8 mouse cellular contexts compared by ENCODE assay signal in the genomic region with DNA sequence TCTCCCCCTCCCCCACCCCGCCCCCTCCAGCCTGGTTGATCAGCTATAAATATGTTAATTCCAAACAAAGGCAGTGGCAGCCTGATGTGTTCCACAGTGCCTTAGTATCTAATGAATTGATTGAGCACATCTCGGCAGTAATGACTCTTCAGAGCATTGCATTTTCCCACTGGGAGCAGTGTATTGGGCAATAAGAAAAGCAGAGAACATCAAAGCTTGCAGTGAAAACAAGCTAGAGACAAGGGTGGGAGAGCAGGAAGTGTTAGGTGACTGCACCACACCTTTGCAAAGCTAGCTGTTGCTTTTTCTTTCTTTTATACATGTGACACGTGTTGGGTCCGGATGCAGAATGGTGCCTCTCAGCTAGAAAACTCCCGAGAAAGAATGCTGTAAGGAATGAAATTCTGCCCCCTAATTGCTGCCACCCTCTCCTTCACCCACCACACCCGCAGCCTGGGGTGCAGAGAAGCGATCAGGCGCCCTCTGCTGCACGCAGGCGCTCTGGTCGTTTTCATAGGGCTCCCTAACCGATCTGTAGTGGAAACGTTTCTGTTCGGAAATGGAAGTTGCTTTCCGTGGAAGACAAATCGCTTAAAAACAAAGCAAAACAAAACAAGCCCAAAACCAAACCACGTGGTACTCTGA. TPM values are rescaled to one million over a fixed set of nuclear protein-coding genes. Genes with fewer than 3 reads are reported as not detected.
A peak's percentile ranks its signal among the peaks of the same experiment; 100 is the strongest.
DNase-seq lines count a peak whose midpoint lies in the region; ATAC-seq and TF ChIP-seq lines count a peak whose summit lies in the region.

No protein-coding gene starts in this region.

- no peaks in the 10 kb centered on the region for H3K27me3 ChIP-seq in heart, adult 2 months (ENCODE audit: control insufficient read depth, insufficient read depth, low read length)
- H3K27me3 ChIP-seq in intestine, embryonic 14.5 days (replicated peaks; ENCODE audit: control insufficient read depth, insufficient read depth, low read length): no peaks in the 10 kb centered on the region
- no peaks in the 10 kb centered on the region for H3K27me3 ChIP-seq in limb, embryonic 15.5 days
- H3K27me3 ChIP-seq in myocyte (ENCODE audit: control insufficient read depth, insufficient read depth, insufficient read length): no peaks in the 10 kb centered on the region

- H3K36me3 ChIP-seq in heart, adult 2 months (ENCODE audit: control insufficient read depth, insufficient read depth, low read length): no peaks in the 10 kb centered on the region
- no peaks in the 10 kb centered on the region for H3K36me3 ChIP-seq in intestine, embryonic 14.5 days (ENCODE audit: control insufficient read depth, insufficient read depth, low read length)
- H3K36me3 ChIP-seq in limb, embryonic 15.5 days: no peaks in the 10 kb centered on the region
- H3K36me3 ChIP-seq in myocyte (ENCODE audit: control insufficient read depth, insufficient read depth): no peaks in the 10 kb centered on the region

- H3K9me3 ChIP-seq in intestine, embryonic 14.5 days (ENCODE audit: control insufficient read depth, low read length): no peaks in the 10 kb centered on the region
- no peaks in the 10 kb centered on the region for H3K9me3 ChIP-seq in limb, embryonic 15.5 days

- H3K27ac ChIP-seq in heart, adult 2 months: no peak overlapping the region
- no peak overlapping the region for H3K27ac ChIP-seq in embryonic fibroblast, embryonic 13.5 days (ENCODE audit: insufficient read depth, low read length)
- H3K27ac ChIP-seq in intestine, embryonic 14.5 days (ENCODE audit: low read depth): no peak overlapping the region
- H3K27ac ChIP-seq in limb, embryonic 15.5 days: no peak overlapping the region

- H3K4me1 ChIP-seq in heart, adult 2 months (ENCODE audit: control insufficient read depth, insufficient read depth, low read length): no peaks in the 10 kb centered on the region
- no peaks in the 10 kb centered on the region for H3K4me1 ChIP-seq in embryonic fibroblast, embryonic 13.5 days (ENCODE audit: control insufficient read depth, insufficient read depth, low read length)
- H3K4me1 ChIP-seq in intestine, embryonic 14.5 days (replicated peaks; ENCODE audit: control insufficient read depth, insufficient read depth, low read length): peaks cover 2% of the 10 kb centered on the region; the same call in 1 of the 2 replicates
- H3K4me1 ChIP-seq in limb, embryonic 15.5 days: peaks cover 11% of the 10 kb centered on the region; the same call in 1 of the 2 replicates

- TF ChIP-seq EP300 in heart, adult 2 months (IDR thresholded peaks at IDR 0.05; ENCODE audit: insufficient read depth, low read depth, low read length): no peak

- TF ChIP-seq POLR2A in heart, adult 2 months (IDR thresholded peaks at IDR 0.05; ENCODE audit: insufficient read depth, low read depth, low read length): no peak
- no peak for TF ChIP-seq POLR2A in embryonic fibroblast, embryonic 13.5 days (IDR thresholded peaks at IDR 0.05; ENCODE audit: low read depth, low read length)
- TF ChIP-seq POLR2A in myocyte (IDR thresholded peaks at IDR 0.05; ENCODE audit: insufficient read length, low read depth): no peak

- H3K4me2 ChIP-seq in intestine, embryonic 14.5 days (ENCODE audit: low read length): peak overlapping the region; percentile 39
- peak overlapping the region; percentile 39 for H3K4me2 ChIP-seq in limb, embryonic 15.5 days
- peak overlapping the region; percentile 48 for H3K4me2 ChIP-seq in myocyte (ENCODE audit: low read depth)

- no peak overlapping the region for H3ac ChIP-seq in myocyte (ENCODE audit: control insufficient read depth, insufficient read length)

- peak; percentile 63 for TF ChIP-seq CTCF in heart, adult 2 months (IDR thresholded peaks at IDR 0.05)
- TF ChIP-seq CTCF in embryonic fibroblast, embryonic 13.5 days (IDR thresholded peaks at IDR 0.05; ENCODE audit: borderline replicate concordance, insufficient read depth, low read length): peak; percentile 66

- H3K79me2 ChIP-seq in heart, adult 2 months (replicated peaks; ENCODE audit: control insufficient read depth, insufficient read depth, low read length): no peaks in the 10 kb centered on the region
- H3K79me2 ChIP-seq in myocyte (ENCODE audit: control insufficient read depth, insufficient read depth): no peaks in the 10 kb centered on the region

- WGBS in heart, adult 2 months: 9% methylated on average over 17 of the region's 17 CpGs
- WGBS in intestine, embryonic 14.5 days: 7% methylated on average over 17 of the region's 17 CpGs
- WGBS in limb, embryonic 15.5 days: 6% methylated on average over 17 of the region's 17 CpGs

- peak; percentile 65; the same call in 1 of the 2 replicates for ATAC-seq in intestine, embryonic 14.5 days (replicated peaks; ENCODE audit: low FRiP score, low TSS enrichment, low read depth)
- no peak for ATAC-seq in limb, embryonic 15.5 days (ENCODE audit: insufficient number of reproducible peaks, low FRiP score, low TSS enrichment, low read depth)

- intact Hi-C loops in heart, adult 2 months (cut with DNase I): loop anchor here (1.0 kb wide), 1 partner anchor 100 kb away; no protein-coding TSS in a partner anchor
- intact Hi-C loops in heart, postnatal 25 days (cut with DNase I): loop anchor here (2.0 kb wide), 1 partner anchor 100 kb away; no protein-coding TSS in a partner anchor

- H3K9ac ChIP-seq in heart, adult 2 months (ENCODE audit: low read depth, low read length): no peak overlapping the region
- no peak overlapping the region for H3K9ac ChIP-seq in intestine, embryonic 14.5 days (ENCODE audit: low read length)
- H3K9ac ChIP-seq in limb, embryonic 15.5 days: no peak overlapping the region

- H3K4me3 ChIP-seq in heart, adult 2 months: no peak overlapping the region
- H3K4me3 ChIP-seq in embryonic fibroblast, embryonic 13.5 days (ENCODE audit: insufficient read depth, low read length): 0 out of 2 replicates have a peak overlapping the region, but pooled peaks have one; percentile 8
- 0 out of 2 replicates have a peak overlapping the region, but pooled peaks have one; percentile 12 for H3K4me3 ChIP-seq in intestine, embryonic 14.5 days (ENCODE audit: low read depth, low read length)
- peak overlapping the region; percentile 22 for H3K4me3 ChIP-seq in limb, embryonic 15.5 days
- H3K4me3 ChIP-seq in myocyte: no peak overlapping the region

- peak in 1 of 2 experiments; percentile 7 for DNase-seq in heart, adult 2 months
- no peak for DNase-seq in heart, postnatal 25 days (ENCODE audit: low spot score)
- DNase-seq in Muller cell, postnatal 12 days (ENCODE audit: inconsistent ontology term): peak; percentile 34
- DNase-seq in intestine, embryonic 14.5 days (ENCODE audit: low spot score): peak; percentile 66
- peak; percentile 41 to 46 for DNase-seq in thymus, postnatal 36 days

TF ChIP-seq in myocyte, 11 proteins besides CTCF, POLR2A, EP300 and RAD21:
- no peak for TF ChIP-seq USF1 (IDR thresholded peaks at IDR 0.05; ENCODE audit: low read depth)

RNA-seq across cellular contexts. Expression of a gene that starts 38.8 kb away (rescaled TPM):
- total RNA-seq in heart, adult 2 months (2021): not detected
- polyA plus RNA-seq in heart, adult 2 months (2012; rRNA removed): 0.03 and 0.06 TPM in 2 replicates
- total RNA-seq in heart, postnatal 25 days (2021): under 1 TPM in 1 of 2 experiments, not detected in 1; 0.17 TPM
- not detected in 2 replicates for polyA plus RNA-seq in embryonic fibroblast, embryonic 13.5 days (2011; ENCODE audit: insufficient read length, low read depth, missing spikeins)
- polyA plus RNA-seq in intestine, embryonic 14.5 days (2014; fragmentation: Nextera tagmentation; extraction: Ambion mirVana): 0.11 and 0.30 TPM in 2 replicates
- polyA plus RNA-seq in limb, embryonic 15.5 days (2015; fragmentation: Nextera tagmentation; extraction: Ambion mirVana): 0.20 and 0.49 TPM in 2 replicates
- polyA plus RNA-seq in myocyte (2012; fragmentation: generic; extraction: Trizol): not detected

Comparison
In these comparisons a context has a peak if more than half of its experiments do, and no peak if none do; other contexts are left out.
1. H3K4me3 ChIP-seq: peak in embryonic fibroblast, embryonic 13.5 days (single experiment), intestine, embryonic 14.5 days (single experiment) and limb, embryonic 15.5 days (single experiment); none in heart, adult 2 months (single experiment) and myocyte (single experiment).
2. Peak in every context shown above with its lines, with median percentiles within 50 percentile points of each other: H3K4me2 ChIP-seq.